Mouse (Mus musculus): ENCODE results near the gene Mtmr12.

The Mtmr12 gene

GRCm38 (mm10) chr15:12236961-12237360 is 32.1 kb downstream of the Mtmr12 start:
- no peak for DNase-seq

GRCm38 (mm10) chr15:12237539-12237938 is 32.7 kb downstream of the Mtmr12 start:
- no peak for DNase-seq

GRCm38 (mm10) chr15:12238337-12238736 is 33.5 kb downstream of the Mtmr12 start:
- DNase-seq = no peak

GRCm38 (mm10) chr15:12240705-12241328 is 36.0 kb downstream of the Mtmr12 start:
- no peak for DNase-seq

- DNase-seq = no peak
Observed at GRCm38 (mm10) chr15:12243792-12244191, 39.0 kb downstream of the Mtmr12 start.

GRCm38 (mm10) chr15:12245580-12246359 is 40.9 kb downstream of the Mtmr12 start:
- no peak for DNase-seq

- no peak for DNase-seq
Observed at GRCm38 (mm10) chr15:12246360-12247158, 41.7 kb downstream of the Mtmr12 start.

GRCm38 (mm10) chr15:12247159-12247603 is 42.4 kb downstream of the Mtmr12 start:
- no peak for DNase-seq

GRCm38 (mm10) chr15:12248279-12248678 is 43.5 kb downstream of the Mtmr12 start:
- DNase-seq = no peak

- DNase-seq = no peak
Observed at GRCm38 (mm10) chr15:12250350-12250749, 45.5 kb downstream of the Mtmr12 start.

- DNase-seq = no peak
Observed at GRCm38 (mm10) chr15:12251416-12252140, 46.8 kb downstream of the Mtmr12 start.

GRCm38 (mm10) chr15:12252141-12252489 is 47.3 kb downstream of the Mtmr12 start:
- DNase-seq = no peak

GRCm38 (mm10) chr15:12257730-12258494 is 53.1 kb downstream of the Mtmr12 start:
- DNase-seq = no peak

GRCm38 (mm10) chr15:12263056-12263455 is 58.2 kb downstream of the Mtmr12 start:
- no peak for DNase-seq

- DNase-seq = no peak
Observed at GRCm38 (mm10) chr15:12266460-12266859, 61.6 kb downstream of the Mtmr12 start.

GRCm38 (mm10) chr15:12268021-12268420 is 63.2 kb downstream of the Mtmr12 start:
- DNase-seq = peak; percentile 81

GRCm38 (mm10) chr15:12271340-12271739 is 66.5 kb downstream of the Mtmr12 start:
- no peak for DNase-seq

GRCm38 (mm10) chr15:12273325-12274052 is 68.7 kb downstream of the Mtmr12 start:
- no peak for DNase-seq

GRCm38 (mm10) chr15:12274053-12274769 is 69.4 kb downstream of the Mtmr12 start:
- no peak for DNase-seq

GRCm38 (mm10) chr15:12275091-12275623 is 70.3 kb downstream of the Mtmr12 start:
- no peak for DNase-seq
